Mouse (Mus musculus) brain, embryonic 14.5 days (tissue): Measurements from ENCODE around the gene Lsm10. TPM values are rescaled to one million over a fixed set of nuclear protein-coding genes. Genes with fewer than 3 reads are reported as not detected.

Experiments used
- DNase-seq: peaks from one replicate; pipeline ENCODE4 v3.0.0-alpha.2; 2011; ENCODE audit warnings: low read depth
- CTCF ChIP-seq: fragments of 200-500 bp; IDR thresholded peaks from 2 replicates; pipeline ENCODE4 v1.5.1; 2012; ENCODE audit warnings: inconsistent platforms, mild to moderate bottlenecking, moderate library complexity, borderline replicate concordance; ENCODE audit not compliant: insufficient read depth, insufficient read length; ENCODE audit errors: extremely low read depth
- POLR2A ChIP-seq: fragments of 200-500 bp; IDR thresholded peaks from 2 replicates; pipeline ENCODE4 v1.6.1; 2012; ENCODE audit warnings: mild to moderate bottlenecking, inconsistent platforms, borderline replicate concordance; ENCODE audit not compliant: poor library complexity, insufficient read depth, insufficient read length, severe bottlenecking; ENCODE audit errors: extremely low read depth
- polyA plus RNA-seq: library from polyadenylated mRNA; depleted of rRNA; stranded (reverse); fragments of >200 nt; gene quantifications from 2 replicates; pipeline ENCODE4 v1.2.3, GENCODE M21; 2012; rRNA removed

Gene Lsm10
- polyA plus RNA-seq, 1 experiment, result 53.6 TPM

DNA sequence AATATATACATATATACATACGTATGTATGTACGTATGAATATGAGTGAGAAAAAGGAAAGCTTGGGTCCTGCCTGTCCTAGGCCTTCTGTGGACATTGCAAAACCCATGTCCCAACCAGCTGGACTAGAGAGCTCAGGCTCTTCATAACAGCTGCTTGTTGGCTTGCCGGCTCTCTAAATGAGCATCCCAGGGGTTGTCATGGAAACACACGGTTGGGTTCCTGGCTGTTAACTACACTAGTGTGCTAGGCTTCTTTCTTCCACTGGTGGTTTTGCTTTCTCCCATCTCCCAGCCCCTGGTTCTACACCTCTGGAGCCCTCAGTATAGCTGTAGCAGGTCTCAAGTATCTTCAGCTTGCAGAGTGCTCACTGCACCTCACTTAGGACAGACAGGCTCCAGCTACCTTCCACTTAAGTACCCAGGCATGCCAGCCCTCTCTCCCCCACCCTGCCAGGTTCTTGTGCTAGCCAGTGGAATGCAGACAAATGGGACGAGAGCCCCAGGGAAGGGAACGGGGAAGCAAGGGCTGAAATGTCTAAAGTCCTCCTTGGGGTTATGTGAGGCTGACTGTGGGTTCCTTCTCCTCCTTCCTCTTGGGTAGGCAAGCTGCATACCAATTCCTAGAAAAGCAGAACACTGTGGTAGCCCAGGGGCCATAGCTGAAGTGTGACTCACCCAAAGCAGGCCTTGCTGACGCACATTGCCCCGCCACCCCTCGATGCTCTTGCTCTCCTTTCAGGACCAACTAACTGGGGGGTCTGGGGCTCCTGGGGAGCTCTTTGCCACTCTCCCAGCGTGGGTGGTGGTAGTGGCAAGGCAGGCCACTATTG lies 35.1 kb downstream of the Lsm10 start:
- TF ChIP-seq CTCF, result no peak
- TF ChIP-seq POLR2A, result no peak
- peak; percentile 85 for DNase-seq

DNA sequence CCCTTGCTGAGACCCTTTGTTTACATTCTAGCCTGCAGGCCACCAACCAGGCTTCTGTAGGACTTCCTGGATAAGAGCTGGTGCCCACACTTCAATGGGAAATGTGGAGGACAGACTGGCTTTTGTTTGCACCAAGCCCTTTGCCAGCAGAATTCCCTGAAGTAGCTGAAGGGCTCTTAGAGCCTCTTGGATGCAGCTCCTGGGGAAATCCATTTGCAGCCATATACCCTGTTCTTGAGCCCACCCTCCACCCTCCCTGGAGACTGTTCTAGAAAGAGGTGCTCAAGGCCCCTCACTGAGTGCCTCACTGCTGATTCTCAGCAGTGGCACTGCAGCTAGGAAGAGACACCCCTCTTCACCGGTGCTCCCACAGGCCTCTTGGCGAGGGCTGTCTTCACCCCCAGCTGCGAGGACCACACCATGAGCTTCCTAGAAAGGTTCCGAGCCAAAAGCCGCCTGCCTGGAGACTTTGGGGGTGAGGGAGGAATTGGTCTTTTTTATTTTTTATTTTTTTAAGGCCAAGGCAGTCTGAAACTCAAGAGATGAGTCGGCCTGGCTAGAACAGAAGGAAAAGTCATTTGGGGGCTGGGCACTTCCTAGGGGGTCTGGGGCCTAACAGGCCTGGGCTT lies 36.3 kb downstream of the Lsm10 start:
- no peak for DNase-seq
- TF ChIP-seq CTCF (no peak), POLR2A (no peak)

GRCm38 (mm10) chr4:126134236-126134635 lies 37.8 kb downstream of the Lsm10 start:
- TF ChIP-seq CTCF (no peak), POLR2A (no peak)
- no peak for DNase-seq

DNA sequence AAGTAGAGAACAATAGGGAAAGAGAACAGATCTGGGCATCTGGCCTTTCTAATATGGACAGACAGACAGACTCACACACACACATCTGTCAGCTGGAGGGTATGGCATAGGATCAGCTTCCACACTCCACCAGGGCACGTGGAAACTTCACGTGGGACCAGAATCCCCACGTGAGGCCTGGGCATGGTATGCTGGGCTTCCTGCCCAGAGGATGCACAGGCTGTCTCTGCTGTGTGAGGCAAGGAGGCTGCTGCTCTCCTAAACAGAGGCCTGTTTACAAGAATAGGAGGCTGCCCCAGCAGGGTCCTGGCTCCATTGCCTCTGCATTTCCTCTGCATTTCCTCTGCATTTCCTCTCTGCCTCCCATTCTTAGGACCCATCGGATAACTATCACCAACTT lies 38.2 kb downstream of the Lsm10 start:
- no peak for DNase-seq
- TF ChIP-seq CTCF (no peak), POLR2A (no peak)

- DNase-seq, result no peak
- no peak for TF ChIP-seq CTCF
- no peak for TF ChIP-seq POLR2A
These were observed 41.4 kb downstream of the Lsm10 start for GRCm38 (mm10) chr4:126137773-126138172.

- TF ChIP-seq CTCF (no peak), POLR2A (no peak)
- DNase-seq, result no peak
These were observed 44.6 kb downstream of the Lsm10 start for GRCm38 (mm10) chr4:126141021-126141420.

- TF ChIP-seq POLR2A (no peak), CTCF (no peak)
- no peak for DNase-seq
These were observed 49.0 kb downstream of the Lsm10 start for GRCm38 (mm10) chr4:126145396-126145795.

DNA sequence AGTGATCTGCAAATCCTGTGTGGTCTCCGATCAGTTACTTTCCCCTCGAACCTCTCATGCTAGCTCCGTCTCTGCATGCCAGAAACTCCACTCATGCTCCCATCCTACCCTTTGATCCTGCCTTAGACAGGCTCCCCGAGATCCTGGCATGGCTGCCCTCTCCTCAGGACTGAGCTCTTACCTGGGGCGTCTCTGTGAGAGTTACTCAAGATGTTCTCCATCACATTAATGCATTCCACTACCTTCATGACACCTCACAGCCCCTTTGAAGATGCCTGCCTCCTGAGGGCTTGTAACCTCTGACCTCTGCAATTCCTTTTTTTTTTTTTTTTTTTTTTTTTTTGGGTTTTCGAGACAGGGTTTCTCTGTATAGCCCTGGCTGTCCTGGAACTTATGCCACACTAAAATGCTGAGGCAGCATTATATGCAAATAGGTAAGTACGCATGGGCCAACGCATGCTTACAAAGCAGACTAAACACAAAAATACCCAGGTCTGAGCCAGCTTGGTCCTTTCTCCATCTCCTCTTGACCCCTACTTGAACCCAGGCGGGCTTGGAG lies 50.6 kb downstream of the Lsm10 start:
- DNase-seq, result no peak
- TF ChIP-seq POLR2A (no peak), CTCF (no peak)

DNA sequence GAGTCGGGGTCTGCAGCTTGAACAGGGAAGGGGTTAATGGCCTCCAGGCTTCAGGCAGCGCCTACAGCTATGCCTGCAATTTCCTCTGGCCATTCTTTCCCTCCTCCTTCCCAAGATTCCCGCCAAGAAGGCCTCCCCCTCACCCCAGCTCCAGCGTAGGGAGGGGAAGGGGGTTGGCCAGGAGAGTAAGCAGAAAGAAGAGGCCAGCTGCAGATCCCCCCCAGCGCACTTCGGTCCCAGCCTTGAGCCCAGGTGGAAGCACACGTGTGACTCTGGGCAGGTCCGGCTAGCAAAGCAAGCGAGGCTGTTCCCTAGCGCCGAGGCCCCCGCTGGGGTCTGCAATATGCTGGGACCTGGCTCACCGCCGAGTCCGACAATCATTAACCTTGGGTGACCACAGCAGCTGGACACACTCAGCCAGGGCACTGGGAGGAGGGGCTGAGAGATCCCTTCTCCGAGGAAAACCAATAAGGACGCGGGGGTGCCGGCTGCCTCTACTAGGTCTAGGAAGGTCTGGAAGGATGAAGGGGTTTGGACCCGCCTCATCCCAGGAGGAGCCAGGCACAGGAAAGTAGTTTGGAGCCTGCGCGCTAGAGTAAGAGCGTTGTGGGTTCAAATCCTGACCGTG lies 51.2 kb downstream of the Lsm10 start, which contains the start of gene Eva1b:
Eva1b (plus strand) TSS at position 212 of the 628 bp plus-strand sequence.
- TF ChIP-seq CTCF (no peak), POLR2A (no peak)
- DNase-seq, result peak; percentile 44

Other genes starting within 250 kb of the Lsm10 start
- 1.1 and 1.3 TPM in 2 replicates for gene Csf3r, start 72.1 kb upstream of the Lsm10 start, polyA plus RNA-seq
- gene Mrps15, start 49.7 kb upstream of the Lsm10 start, polyA plus RNA-seq, result 66.2 and 70.9 TPM in 2 replicates
- 6.4 and 14.7 TPM in 2 replicates for gene Oscp1, start 38.1 kb upstream of the Lsm10 start, polyA plus RNA-seq
- gene Stk40, start 7.3 kb downstream of the Lsm10 start, polyA plus RNA-seq, result 19.6 and 28.1 TPM in 2 replicates
- 20.7 and 23.1 TPM in 2 replicates for gene Eva1b, start 51.1 kb downstream of the Lsm10 start, polyA plus RNA-seq
- 0.66 and 0.81 TPM in 2 replicates for gene Sh3d21, start 66.9 kb downstream of the Lsm10 start, polyA plus RNA-seq
- gene Thrap3, start 106.1 kb downstream of the Lsm10 start, polyA plus RNA-seq, result 108 and 133 TPM in 2 replicates
- gene Map7d1, start 159.7 kb downstream of the Lsm10 start, polyA plus RNA-seq, result 182 and 209 TPM in 2 replicates
- 123 and 136 TPM in 2 replicates for gene Trappc3, start 165.7 kb downstream of the Lsm10 start, polyA plus RNA-seq
- gene Col8a2, start 190.2 kb downstream of the Lsm10 start, polyA plus RNA-seq, result 1.5 and 6.4 TPM in 2 replicates
- 67.8 and 81.6 TPM in 2 replicates for gene Adprhl2, start 225.1 kb downstream of the Lsm10 start, polyA plus RNA-seq
- 14.8 and 21.6 TPM in 2 replicates for gene Tekt2, start 229.1 kb downstream of the Lsm10 start, polyA plus RNA-seq